Mouse (Mus musculus) olfactory bulb, adult 2 months (tissue): ENCODE measurements at regions not wholly inside any gene's neighbourhood (a gene's known extent, or its start where the extent isn't known, plus 50 kb on each side); places are given as distances from the start of the nearest gene placed in this dataset.

Experiments
- H3K27ac ChIP-seq: fragments of 200-500 bp; 2 replicates; pipeline ENCODE4 v1.5.1; 2012; ENCODE audit warnings: low read depth, low read length; ENCODE audit not compliant: insufficient read depth
- H3K4me1 ChIP-seq: fragments of 200-500 bp; 2 replicates; pipeline ENCODE4 v1.6.1; 2012; ENCODE audit warnings: low read length; ENCODE audit not compliant: control insufficient read depth, insufficient read depth
- H3K4me3 ChIP-seq: fragments of 200-500 bp; 2 replicates; pipeline ENCODE4 v1.5.1; 2012; ENCODE audit warnings: mild to moderate bottlenecking, low read depth, low read length, moderate library complexity; ENCODE audit not compliant: insufficient read depth
- CTCF ChIP-seq: fragments of 200-500 bp; IDR thresholded peaks from 2 replicates; pipeline ENCODE4 v1.5.1; 2012; ENCODE audit warnings: low read depth, mild to moderate bottlenecking, low read length, moderate library complexity; ENCODE audit not compliant: insufficient read depth
- POLR2A ChIP-seq: fragments of 200-500 bp; IDR thresholded peaks from 2 replicates; pipeline ENCODE4 v1.6.1; 2012; ENCODE audit warnings: mild to moderate bottlenecking, low read depth, low read length, moderate library complexity; ENCODE audit not compliant: insufficient read depth
- whole genome bisulfite sequencing: fragments of 180-500 bp; shearing (Covaris S2); methylation state at CpG from one replicate; pipeline ENCODE4 v1.1.7; 2018; 5-methylcytosine and 5-hydroxymethylcytosine counted together

DNA sequence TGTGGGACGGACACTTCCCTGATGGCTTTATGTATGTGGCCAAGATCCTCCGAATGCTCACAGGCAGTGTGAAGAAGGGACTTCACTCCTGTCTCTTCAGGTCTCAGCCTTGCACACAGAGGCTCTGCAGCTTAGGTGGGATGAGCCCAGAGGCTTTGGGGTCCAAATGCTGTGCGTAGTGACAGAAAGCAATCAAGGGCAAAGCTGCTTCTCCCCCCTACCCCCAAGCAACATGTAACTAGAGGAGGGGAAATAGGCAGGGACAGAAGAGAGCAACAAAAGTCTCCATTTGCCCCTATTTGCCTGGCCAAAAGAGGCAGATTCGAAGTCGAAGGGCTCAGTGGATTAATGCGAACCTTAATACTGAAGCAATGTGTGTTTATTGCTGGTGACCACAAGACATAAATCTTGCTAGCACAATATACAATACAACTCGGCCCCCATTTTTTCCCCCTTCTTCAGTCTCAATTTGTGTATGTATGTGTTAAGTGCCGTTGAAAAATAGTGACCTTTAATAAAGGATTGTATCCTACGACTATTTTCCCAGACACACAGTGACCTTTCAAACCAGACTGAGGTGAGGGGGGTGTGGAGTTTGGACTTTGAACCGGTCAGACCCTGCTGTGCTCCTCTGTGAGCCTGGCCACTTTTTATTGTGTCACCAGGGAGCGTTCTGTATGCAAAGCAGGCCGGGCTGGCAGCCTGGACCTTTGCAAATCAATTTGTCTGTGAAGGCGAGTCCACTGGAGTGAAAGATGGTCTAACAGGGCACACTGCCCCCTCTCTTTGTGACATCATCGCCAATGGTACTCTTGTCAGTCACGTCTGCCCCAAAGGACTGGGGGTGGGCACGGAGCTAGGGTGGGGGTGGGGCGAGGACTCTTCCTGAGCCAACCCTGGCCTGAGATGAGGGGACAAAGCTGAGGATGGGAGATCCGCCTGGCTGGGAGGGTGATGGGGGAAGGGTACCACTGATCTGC, 208.6 kb downstream of the Bcl11a start:
- H3K4me3 ChIP-seq: no peak overlapping the region
- 56% methylated on average over 18 of the region's 18 CpGs for WGBS
- TF ChIP-seq POLR2A: no peak
- TF ChIP-seq CTCF: no peak
- H3K27ac ChIP-seq: no peak overlapping the region
- H3K4me1 ChIP-seq: peaks cover 14% of the 10 kb centered on the region

DNA sequence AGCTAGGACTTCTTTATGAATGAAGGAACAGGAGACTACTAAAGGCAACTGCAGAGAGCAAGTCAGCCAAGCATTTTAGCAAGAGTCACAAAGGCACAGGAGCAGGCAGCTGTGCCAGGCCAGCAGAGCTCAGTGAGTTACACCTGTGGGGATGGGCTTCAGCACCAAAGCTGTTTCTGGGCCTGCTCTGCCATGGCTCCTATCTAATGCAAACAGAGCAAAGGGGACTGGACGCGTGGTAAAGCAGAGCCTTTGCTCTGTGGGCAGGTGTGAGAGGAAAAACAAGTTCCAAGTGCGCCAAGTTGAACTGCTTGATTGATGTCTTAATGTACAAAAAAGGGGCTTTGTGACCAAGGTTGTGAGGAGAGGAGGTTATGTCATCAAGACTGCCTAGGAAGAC, 215.4 kb downstream of the Bcl11a start:
- Histone ChIP-seq H3K4me1 (no peaks in the 10 kb centered on the region), H3K27ac (no peak overlapping the region), H3K4me3 (no peak overlapping the region)
- 98% methylated on average over 3 of the region's 3 CpGs for WGBS
- TF ChIP-seq CTCF (no peak), POLR2A (no peak)

DNA sequence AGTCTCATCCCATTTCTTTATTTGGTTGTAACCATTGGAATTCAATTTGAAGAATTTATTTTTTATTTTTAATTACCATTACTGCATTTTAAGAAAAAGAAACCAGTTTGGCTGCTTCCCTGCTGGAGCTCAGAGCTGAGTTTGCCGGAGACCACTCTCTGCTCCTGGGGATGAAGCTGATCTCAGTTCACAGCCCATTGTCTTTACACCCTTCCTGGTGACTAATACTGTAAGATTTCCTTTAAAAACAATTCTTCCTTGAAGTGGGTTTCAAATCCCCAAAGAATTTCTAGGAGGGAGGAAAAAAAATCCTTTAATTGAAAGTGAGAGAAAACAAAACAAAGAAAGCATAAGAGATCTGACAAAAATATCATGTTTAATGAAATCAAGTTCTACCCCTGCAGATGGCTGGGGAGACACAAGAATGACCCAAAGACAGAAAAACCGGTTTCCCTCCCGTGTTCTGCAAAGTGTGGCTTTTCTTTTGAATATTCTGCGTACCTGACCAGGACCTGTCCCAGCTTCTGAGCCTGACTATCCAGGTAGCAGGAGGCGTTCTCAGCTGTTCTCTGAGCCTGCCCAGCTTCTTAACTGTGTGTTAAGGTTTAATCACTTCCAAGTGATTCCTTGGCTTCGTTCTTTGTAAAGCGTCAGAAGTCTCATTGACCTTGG, 216.1 kb downstream of the Bcl11a start:
- no peak overlapping the region for H3K4me3 ChIP-seq
- no peaks in the 10 kb centered on the region for H3K4me1 ChIP-seq
- TF ChIP-seq CTCF (no peak), POLR2A (no peak)
- no peak overlapping the region for H3K27ac ChIP-seq
- 90% methylated on average over 7 of the region's 7 CpGs for WGBS

DNA sequence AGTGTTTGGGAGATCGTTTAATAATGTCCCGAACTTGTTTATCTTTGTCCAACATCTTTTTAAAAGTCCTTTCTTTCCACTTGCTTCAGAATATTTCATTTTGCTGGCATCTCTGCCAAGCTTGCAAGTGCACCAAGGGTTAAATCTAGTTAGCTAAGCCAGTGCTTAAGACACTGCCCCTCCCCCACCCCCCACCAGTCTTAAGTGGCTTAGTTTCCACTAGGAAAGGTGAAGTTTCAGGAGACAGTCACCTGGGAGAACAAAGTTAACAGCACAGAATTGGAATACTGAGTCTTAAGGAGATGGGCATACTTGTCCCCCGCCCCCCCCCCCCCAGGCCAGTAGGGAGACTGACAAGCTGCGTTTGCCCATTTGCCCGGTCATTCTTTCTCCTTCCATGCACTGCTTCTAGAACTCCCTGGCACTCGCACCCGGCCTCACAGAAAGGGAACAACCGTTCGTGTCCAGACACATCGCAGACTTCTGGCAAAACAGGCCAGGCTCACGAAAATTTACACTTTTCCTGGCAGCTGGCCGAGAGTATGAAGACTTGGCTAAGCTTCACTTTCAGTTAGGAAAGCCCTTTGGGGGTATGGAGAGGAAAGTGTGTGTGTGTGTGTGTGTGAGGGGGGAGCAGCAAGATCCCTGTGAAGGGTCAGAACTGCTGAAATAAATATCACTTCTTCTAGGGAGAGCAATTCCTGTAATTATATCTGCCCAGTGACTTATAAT, 219.2 kb downstream of the Bcl11a start:
- TF ChIP-seq CTCF: no peak
- no peak for TF ChIP-seq POLR2A
- no peak overlapping the region for H3K27ac ChIP-seq
- 47% methylated on average over 12 of the region's 12 CpGs for WGBS
- H3K4me3 ChIP-seq: no peak overlapping the region
- no peaks in the 10 kb centered on the region for H3K4me1 ChIP-seq

DNA sequence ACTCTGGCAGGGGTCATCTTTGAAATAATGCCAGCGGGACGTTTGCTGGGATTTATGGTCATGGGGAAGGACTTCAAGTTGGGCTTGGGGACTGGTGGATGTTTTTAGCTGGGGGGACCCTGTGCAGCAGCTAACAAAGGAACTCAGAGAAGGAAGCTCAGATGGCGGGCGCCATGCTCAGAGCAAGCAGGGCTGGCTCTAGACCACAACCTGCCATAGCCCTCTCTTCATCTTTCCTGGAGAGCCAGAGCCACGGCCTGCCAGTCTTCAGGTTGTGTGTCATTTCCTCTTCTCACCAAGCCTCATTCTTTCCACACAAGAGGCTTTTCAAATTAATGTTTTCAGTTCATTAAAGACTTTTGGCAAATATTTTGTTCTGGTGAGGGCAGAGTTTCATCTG, 219.9 kb downstream of the Bcl11a start:
- Histone ChIP-seq H3K4me1 (no peaks in the 10 kb centered on the region), H3K27ac (no peak overlapping the region), H3K4me3 (no peak overlapping the region)
- 84% methylated on average over 5 of the region's 5 CpGs for WGBS
- TF ChIP-seq POLR2A: no peak
- TF ChIP-seq CTCF: no peak

DNA sequence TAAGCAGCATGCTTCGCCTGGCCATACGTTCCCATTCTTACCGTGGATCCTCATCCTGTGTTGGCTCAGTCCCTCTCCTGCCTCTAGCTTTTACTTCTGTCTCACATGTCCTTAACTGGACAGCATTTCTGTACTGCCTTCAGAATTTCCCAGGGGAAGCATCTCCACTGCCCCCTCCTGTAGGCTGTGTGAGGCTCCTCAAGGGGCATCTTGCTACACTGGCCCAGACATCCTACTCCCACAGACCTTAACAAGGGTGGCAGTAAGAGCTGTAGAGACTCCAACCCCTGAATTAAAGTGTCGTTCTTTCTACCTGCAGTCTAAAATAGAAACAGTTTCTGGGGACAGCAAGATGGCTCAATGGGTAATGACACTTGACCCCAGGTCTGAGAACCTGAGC, 222.5 kb downstream of the Bcl11a start:
- 96% methylated on average over 4 of the region's 4 CpGs for WGBS
- no peak for TF ChIP-seq CTCF
- no peak for TF ChIP-seq POLR2A
- H3K4me1 ChIP-seq: peaks cover 5% of the 10 kb centered on the region
- no peak overlapping the region for H3K27ac ChIP-seq
- no peak overlapping the region for H3K4me3 ChIP-seq

DNA sequence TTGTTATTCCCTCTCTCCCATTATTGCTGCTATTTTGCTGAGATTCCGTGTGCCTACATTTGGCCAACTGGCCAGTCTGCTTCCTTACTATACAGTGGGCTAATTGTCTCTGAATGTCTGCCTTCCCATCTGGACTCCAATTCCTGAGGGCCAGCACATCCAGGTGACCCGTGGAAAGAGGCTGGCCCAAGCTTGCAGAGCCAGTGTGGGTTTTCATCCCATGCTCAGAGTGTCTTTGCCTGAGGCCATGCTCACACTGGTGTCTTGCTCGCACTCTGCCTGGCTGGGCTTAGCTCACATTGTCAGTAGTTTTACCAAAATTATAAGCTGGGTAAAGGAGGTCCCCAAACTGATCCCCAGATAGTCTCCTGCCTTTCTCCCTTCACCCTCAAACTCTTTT, 223.3 kb downstream of the Bcl11a start:
- TF ChIP-seq CTCF (no peak), POLR2A (no peak)
- no peak overlapping the region for H3K27ac ChIP-seq
- WGBS: 76% methylated on average over 3 of the region's 3 CpGs
- H3K4me3 ChIP-seq: no peak overlapping the region
- peaks cover 8% of the 10 kb centered on the region for H3K4me1 ChIP-seq

DNA sequence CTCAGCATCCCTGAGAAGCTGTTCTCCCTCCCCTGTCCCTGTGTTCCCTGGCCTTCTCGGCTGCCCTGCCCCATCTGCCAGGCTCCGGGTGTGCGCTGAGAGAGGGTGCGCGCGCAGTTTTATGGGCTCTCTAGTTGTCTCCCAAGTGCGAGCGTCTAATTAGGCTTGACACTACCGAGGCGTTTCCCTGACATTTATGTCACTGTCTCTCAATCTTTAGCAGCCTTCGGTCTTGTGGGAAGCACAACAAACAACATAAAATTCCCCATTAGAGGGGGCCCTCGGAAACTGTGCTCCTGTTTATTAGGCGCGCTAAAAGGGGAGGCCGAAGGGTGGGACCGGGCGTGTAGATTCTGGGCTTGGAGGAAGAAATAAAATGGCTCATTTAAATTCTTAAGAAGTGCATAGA, 227.3 kb downstream of the Bcl11a start:
- Histone ChIP-seq H3K4me3 (no peak overlapping the region; the same call in 1 of the 2 replicates), H3K27ac (no peak overlapping the region), H3K4me1 (peaks cover 8% of the 10 kb centered on the region)
- no peak for TF ChIP-seq POLR2A
- TF ChIP-seq CTCF: no peak
- WGBS: 26% methylated on average over 17 of the region's 17 CpGs
